Mouse (Mus musculus) left cerebral cortex, postnatal 4 days (tissue): ENCODE data around the gene Ces2e. TPM values are rescaled to one million over a fixed set of nuclear protein-coding genes. Genes with fewer than 3 reads are reported as not detected.
"Not testable (repeated sequence)": the region's sequence is repeated elsewhere in the genome, so short reads cannot be mapped to it uniquely, and the experiment has no call there.

ENCODE experiments used
- DNase-seq: peaks from one replicate; pipeline ENCODE4 v3.0.0-alpha.2; 2022
- intact Hi-C: fragments of 180-260 bp; cut with DNase I; formaldehyde crosslinking; loops from one replicate; pipeline ENCODE4 v1.15.1; 2025
- total RNA-seq, 2 experiments: library from RNA; stranded (reverse); gene quantifications; 2 replicates each; pipeline ENCODE4 v1.2.3; 2021

Gene Ces2e
- total RNA-seq: not detected

DNA sequence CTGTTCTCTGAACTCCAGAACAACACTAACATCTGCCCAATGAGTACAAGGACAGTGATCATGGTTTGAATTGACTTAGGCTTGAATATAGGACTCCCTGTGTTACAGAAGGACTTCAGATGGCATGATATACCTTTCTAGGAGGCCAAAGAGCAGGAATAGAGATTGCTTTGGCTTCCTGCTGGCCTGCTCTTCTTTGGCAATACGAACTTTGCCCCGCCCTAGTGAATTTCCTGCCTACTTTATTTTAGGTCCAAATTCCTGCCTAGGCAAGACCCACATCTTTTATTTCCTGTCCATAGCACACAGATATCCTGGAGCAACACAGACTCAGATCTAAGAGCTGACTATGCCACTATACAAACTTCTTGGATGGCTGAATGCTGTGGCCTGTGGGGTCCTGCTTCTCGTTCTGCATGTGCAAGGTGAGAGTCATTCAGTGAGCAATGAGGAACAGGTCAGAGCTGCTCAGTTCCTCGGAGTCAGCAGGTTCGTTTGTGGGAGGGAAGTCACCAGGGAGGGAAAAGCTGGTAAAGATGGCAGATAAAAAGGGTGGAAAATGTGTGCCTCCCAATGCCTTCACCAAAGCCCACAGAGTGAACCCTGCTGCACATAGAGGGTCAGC, at the start of gene Ces2e:
Gene Ces2e (plus strand): TSS at position 289 of the 625 bp plus-strand sequence.
- DNase-seq: no peak

DNA sequence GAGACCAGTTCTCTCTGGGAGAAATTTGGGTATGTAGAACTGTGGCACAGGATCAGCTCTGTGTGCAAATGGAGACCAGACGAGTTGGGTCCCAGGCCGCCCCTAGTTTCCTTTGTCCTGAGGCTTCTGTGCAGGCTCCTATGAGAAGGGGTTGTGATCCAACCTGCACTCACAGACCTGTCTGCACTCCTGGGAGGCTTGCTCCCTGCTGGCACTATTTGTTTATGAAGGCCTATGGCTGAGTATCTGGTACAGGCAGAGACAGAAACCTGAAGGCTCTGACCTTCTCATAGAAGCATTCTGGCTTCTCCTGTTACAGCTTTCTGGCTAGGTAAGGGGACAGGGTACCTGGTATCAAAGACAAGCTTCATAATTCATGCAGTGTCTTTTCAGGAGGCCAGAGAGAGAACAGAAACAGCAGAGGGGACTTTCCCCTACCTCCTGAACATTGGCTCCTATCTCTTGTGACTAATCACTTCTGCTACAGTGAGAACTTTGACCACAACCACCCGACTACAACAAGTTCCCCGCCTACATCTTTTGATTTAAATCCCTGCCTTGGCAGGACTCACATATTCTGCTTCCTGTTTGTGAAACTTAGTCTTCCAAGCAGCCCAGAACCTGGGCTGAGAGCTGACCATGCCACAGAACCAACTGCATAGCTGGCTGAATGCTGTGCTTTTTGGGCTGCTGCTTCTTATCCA, 39.7 kb upstream of the Ces2e start:
- intact Hi-C loops, DNase-seq: not testable (repeated sequence)

More for the DNA sequence above, at the start of gene Ces2e:
- intact Hi-C loops: no loop called here

DNA sequence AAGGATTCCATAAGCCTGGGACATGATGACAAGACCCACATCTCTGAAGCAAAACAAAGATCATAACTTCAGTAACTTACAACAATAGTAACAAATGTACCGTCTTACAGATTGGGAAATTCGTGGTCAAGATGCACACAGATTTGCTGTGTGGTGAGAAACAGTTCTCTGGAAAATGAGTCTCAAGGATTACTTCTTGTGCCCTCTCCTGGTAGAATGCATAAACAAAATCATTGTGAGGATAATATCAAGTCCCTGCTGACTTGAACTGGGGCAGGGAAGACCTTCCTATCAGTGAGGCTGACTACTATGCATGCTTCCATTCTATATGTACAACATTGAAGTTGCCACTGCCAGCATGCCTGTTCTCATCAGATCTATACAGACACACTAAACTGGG, 24.3 kb upstream of the Ces2e start:
- intact Hi-C loops: no loop called here
- no peak for DNase-seq

DNA sequence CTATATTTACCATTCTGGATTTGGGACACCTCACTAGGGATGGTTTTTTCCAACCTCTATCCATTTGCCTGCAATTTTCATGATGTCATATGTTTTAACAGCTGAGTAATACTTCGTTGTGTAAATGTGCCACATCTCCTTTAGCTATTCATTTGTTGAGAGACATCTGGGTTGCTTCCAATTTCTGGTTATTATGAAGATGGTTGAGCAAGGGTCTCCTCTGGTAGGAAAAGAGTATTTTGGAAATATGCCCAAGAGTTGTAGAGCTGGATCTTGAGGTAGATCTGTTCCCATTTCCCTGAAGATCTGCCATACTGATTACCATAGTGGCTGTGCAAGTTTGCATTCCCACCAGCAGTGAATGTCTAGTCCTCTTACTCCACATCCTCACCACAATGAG, 18.9 kb upstream of the Ces2e start:
- no peak for DNase-seq
- intact Hi-C loops: no loop called here

DNA sequence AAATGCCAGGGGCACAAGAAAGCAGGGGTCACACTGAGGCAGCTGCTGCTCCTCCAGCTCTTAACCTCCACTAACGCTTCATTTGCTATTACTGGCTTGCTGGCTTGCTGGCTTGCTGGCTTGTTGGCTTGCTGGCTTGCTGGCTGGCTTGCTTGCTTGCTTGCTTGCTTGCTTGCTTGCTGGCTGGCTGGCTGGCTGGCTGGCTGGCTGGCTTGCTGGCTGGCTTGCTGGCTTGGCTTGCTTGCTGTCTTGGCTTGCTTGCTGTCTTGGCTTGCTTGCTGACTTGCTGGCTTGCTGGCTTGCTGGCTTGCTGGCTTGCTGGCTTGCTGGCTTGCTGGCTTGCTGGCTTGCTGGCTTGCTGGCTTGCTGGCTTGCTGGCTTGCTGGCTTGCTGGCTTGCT, 17.0 kb upstream of the Ces2e start:
- intact Hi-C loops: not testable (repeated sequence)

DNA sequence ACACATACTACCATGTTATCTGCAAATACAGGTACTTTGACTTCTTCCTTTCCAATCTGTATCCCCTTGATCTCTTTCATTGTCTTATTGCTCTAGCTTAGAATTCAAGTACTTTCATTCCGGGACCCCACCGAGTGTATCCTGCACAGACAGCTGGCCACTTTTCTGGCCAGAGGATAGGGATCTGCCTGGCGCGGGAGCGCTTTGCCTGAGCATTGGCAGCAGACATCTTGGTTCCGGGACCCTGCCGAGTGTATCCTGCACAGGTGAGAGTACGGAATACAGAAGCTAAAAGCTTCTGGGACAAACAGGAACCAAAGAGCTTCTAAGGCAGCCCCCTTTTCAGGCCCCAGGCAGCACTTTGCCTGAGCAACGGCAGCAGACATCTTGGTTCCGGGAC, 16.4 kb upstream of the Ces2e start:
- peak; percentile 43 for DNase-seq
- intact Hi-C loops: not testable (repeated sequence)

More for the DNA sequence above, 17.0 kb upstream of the Ces2e start:
- peak; percentile 85 for DNase-seq

DNA sequence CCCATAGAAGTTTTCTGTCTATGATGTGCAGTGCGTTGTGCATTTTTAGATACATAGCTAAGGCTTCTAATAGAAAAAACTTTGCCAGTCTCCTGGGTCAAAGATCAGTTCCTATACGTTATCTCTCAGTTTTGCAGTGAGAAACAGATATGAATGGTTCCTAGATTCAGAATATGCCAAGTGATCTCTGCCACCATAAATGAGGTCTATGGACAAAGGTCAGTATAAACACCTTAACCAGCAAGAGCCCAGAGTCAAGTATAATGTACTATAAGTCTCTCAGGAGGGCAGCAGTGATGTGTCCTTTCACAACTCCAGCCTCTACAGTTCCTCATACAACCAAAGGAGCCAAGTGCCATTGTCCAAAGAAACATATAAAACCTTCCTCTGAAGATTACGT, 1.2 kb downstream of the Ces2e start:
- intact Hi-C loops: no loop called here
- DNase-seq: no peak

DNA sequence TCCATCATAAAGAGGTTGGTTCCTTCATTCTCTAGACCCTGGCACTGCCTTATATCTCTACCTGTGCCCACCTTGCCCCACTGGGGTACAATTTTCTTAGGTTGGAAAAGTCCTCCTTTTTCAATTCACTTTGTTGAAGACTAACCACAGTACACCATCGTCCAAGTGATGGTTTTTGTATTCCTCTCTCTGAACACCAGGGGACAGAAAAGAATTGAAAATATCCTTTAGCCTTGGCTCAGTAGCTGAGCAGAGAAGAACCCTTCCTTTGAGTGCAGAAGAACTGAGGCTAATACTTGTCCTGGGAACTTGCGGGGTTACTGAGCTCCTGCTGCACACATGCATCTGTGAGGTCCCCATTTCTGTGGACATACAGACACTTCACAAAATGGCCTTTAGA, 18.6 kb downstream of the Ces2e start:
- no peak for DNase-seq
- intact Hi-C loops: no loop called here

DNA sequence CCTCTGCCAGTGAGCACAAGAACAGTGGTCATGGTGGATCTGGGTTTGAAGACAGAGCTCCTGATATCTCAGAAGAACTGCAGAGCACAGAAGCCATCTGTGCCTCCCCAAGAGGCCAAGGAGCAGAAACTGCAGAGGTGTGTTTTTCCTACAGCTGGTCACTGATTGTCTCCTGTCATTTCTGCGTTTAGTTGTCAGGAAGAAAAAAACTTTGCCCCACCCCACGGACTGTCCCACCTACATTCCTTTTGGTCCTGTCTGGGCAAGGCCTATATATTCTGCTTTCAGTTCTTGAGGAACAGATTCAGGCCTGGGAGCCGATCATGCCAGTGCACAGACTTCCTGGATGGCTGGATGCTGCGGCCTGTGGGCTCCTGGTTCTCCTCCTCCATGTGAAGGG, 21.0 kb downstream of the Ces2e start, which contains the start of gene Ces2f:
Gene Ces2f (plus strand): TSS at position 301 of the 400 bp plus-strand sequence.
- no peak for DNase-seq

DNA sequence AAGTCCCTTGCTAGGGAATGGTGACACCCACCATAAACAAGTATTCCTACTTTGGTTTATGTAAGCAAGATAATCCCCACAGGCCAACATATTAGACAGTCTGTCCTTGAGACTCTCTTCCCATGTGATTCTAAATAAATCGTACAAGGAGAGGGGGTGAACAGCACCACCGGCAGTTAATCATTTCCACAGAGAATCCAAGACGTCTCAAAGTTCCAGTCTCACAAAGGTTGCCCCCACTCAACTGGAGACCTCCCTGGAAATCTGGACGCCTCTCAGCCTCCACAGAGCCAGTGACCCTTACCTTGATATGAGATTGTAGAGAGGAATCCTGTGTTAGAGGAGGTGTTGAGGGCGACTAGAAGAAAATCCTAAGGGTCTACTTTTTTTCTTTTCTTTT, 23.0 kb downstream of the Ces2e start:
- no peak for DNase-seq
- intact Hi-C loops: no loop called here

More for the DNA sequence above, 21.0 kb downstream of the Ces2e start, which contains the start of gene Ces2f:
- intact Hi-C loops: no loop called here

DNA sequence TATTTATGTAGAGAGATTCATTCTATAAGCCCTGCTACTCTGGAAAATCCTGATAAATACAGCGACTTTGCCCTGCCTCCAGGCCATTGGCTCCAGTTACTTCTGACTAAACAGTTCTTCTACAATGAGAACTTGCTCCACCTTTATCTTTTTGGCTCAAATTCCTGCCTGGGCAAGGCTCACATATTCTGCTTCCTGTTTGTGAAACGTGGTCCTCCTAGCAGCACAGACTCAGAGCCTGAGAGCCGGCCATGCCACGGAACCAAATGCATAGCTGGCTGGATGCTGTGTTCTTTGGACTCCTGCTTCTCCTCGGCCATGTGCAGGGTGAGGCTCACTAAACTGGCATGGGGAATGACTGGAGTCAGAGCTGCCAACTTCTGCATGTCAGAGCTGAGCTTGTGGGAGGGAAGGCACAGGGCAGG, 35.5 kb downstream of the Ces2e start, which contains the start of gene Ces2g:
Gene Ces2g (plus strand): TSS at position 182 of the 425 bp plus-strand sequence.
- DNase-seq: peak; percentile 3
- intact Hi-C loops: no loop called here

DNA sequence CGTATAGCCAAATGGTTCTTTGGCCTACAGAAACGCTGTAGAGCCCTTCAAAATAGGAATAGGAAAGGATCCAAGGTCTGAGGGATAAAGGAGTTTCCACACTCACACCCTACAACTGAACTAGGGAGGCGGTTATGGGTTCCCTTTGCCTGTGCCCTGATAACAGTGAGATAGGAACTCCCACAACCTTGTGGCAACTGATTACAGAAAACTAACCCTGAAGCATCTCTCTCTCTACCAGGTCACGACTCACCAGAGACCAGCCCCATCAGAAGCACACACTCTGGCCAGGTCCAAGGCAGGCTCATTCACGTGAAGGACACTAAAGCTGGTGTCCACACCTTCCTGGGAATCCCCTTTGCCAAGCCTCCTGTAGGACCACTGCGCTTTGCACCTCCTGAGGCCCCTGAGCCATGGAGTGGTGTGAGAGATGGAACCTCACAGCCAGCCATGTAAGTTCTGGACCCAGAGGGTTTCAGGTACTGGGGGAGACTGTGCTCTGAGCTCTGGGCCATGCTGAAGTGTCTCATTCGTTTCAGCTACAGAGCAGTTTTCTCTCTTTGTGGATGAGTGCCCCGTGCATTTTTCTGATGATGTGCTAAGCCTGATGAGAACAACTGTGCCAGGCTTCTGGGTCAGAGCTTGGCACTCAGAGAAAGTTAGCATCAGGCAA, 36.3 kb downstream of the Ces2e start:
- DNase-seq: no peak
- intact Hi-C loops: no loop called here

DNA sequence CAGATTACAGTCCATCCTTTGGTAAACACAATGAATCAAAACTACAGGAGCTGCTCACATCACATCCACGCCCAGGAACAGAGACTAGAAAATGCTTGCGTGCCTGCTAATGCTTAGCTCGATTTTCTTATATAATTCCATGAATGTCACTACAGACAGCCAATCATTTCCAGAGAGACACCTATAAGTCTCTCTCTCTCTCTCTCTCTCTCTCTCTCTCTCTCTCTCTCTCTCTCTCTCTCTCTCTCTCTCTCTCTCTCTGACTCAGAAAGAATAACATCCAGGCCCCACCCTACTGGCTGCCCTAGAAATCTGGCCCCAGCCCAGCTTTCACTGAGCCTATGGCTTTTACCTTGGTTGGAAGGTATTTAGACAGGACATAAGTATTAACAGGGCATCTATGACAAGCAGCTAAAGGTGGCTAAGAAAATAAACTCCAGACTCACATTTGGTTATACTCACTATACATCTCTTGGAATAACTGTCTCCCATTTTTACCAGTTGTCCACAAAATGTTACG, 37.4 kb downstream of the Ces2e start:
- intact Hi-C loops: no loop called here
- DNase-seq: no peak

DNA sequence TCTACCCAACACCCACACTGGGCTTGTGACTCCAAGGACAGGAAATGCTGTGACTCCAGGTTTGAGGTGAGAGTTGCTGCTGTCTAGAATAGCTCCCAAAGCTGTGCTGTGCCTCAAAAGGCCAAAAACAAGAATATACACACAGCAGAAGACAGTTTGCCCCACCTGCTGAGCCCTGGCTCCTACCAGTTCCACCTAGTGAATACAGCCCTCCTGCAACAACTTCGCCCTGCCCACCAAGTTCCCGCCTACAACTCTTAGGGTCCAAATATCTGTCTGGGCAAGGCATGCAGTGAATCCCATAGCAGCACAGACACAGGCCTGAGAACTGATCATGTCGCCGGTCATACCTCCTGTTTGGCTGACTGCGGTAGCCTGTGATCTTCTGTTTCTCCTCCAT, 58.1 kb downstream of the Ces2e start:
- intact Hi-C loops: no loop called here
- DNase-seq: no peak

Other genes starting within 250 kb of the Ces2e start
- gene Ces2a, start 192.3 kb upstream of the Ces2e start, total RNA-seq: not detected
- gene Ces2b, start 94.7 kb upstream of the Ces2e start, total RNA-seq: under 1 TPM; 0.18 to 0.26 TPM
- not detected for gene Ces2c, start 79.2 kb upstream of the Ces2e start, total RNA-seq
- not detected for gene Ces2f, start 21.1 kb downstream of the Ces2e start, total RNA-seq
- under 1 TPM; 0.22 to 0.40 TPM for gene Ces2g, start 35.5 kb downstream of the Ces2e start, total RNA-seq
- gene Ces2h, start 74.6 kb downstream of the Ces2e start, total RNA-seq: not detected
- not detected for gene Ces3a, start 122.3 kb downstream of the Ces2e start, total RNA-seq
- gene Ces3b, start 157.5 kb downstream of the Ces2e start, total RNA-seq: not detected
- not detected for gene Ces4a, start 205.5 kb downstream of the Ces2e start, total RNA-seq
- gene Cbfb, start 244.4 kb downstream of the Ces2e start, total RNA-seq: 10 to 100 TPM; 39.0 to 47.0 TPM